Mouse (Mus musculus): Measurements from ENCODE around the gene Fam217a.
"Not testable (repeated sequence)": the region's sequence is repeated elsewhere in the genome, so short reads cannot be mapped to it uniquely, and the experiment has no call there.

DNA sequence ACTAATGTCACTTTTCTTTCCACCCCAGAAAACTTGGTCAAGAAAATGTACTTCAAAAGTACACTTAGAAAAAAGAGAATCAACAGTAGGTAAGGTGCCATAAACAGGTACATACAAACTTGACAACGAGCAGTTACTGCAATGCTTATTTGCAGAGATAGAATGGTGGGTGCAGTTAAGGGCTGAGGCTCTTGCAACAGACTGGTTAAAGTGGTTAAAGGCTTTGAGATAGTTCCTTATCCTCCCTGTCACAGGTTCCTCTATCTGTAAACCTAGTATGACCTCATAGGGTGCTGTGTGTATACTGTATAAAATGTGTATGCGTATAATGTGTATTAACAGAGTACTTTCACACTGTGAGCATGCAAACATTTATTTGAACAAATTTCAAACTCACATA, 27.3 kb upstream of the Fam217a start:
- not testable (repeated sequence) for TF ChIP-seq CTCF (conservative IDR thresholded peaks at IDR 0.05; ENCODE audit: low read length); NANOG (IDR thresholded peaks at IDR 0.05; ENCODE audit: borderline replicate concordance, low read length)

Data from E14TG2a.4 (cell line).